18 mouse cellular contexts compared by ENCODE assay signal in genomic region chr15:84526921-84527320, GRCm38 (mm10). TPM values are rescaled to one million over a fixed set of nuclear protein-coding genes. Genes with fewer than 3 reads are reported as not detected.
DNase-seq lines count a peak whose midpoint lies in the region; ATAC-seq and TF ChIP-seq lines count a peak whose summit lies in the region.
"Had no signal": no experiment of that assay in that cellular context is flagged by ENCODE, and none has a peak within 500 bp of the region (broad histone marks: within the 10 kb centered on the region; RNA-seq: fewer than 3 reads in every experiment).

No protein-coding gene starts in this region.

- H3K4me2 ChIP-seq in forebrain, embryonic 16.5 days (ENCODE audit: low read length) = no peak overlapping the region
- 0 out of 2 replicates have a peak overlapping the region, but pooled peaks have one; percentile 7 for H3K4me2 ChIP-seq in hindbrain, postnatal 0 days (ENCODE audit: low read depth, low read length)
- H3K4me2 ChIP-seq: embryonic facial prominence, embryonic 12.5 days; limb, embryonic 15.5 days had no signal

- WGBS in forebrain, embryonic 10.5 days = 87% methylated on average over 14 of the region's 14 CpGs
- WGBS in forebrain, embryonic 16.5 days = 44% methylated on average over 14 of the region's 14 CpGs
- WGBS in hindbrain, postnatal 0 days = 32% methylated on average over 14 of the region's 14 CpGs

- DNase-seq in forebrain, embryonic 10.5 days (ENCODE audit: extremely low spot score, low spot score) = no peak
- DNase-seq in right cerebral cortex, postnatal 10 days (ENCODE audit: low spot score in 2 of 2) = peak; percentile 42 to 47
- no peak for DNase-seq in right cerebral cortex, adult 18-20 months
- peak; percentile 64 for DNase-seq in hindbrain, postnatal 0 days (ENCODE audit: low spot score)
- no peak for DNase-seq in left cerebral cortex, postnatal 10 days (ENCODE audit: extremely low spot score in 1 of 2, low spot score in 2 of 2)
- no peak for DNase-seq in spleen, postnatal 14 days (ENCODE audit: low spot score in 2 of 2)
- DNase-seq: heart, postnatal 36 days; kidney, adult 2 months; kidney, postnatal 4 days; lung, adult 2 months; right cerebral cortex, postnatal 14 days; thymus, adult 18-20 months had no signal

- H3K4me3 ChIP-seq in forebrain, embryonic 10.5 days = no peak overlapping the region
- H3K4me3 ChIP-seq in forebrain, embryonic 16.5 days (replicated peaks; ENCODE audit: low read length) = no peak overlapping the region
- H3K4me3 ChIP-seq in hindbrain, postnatal 0 days (ENCODE audit: low read length) = no peak overlapping the region
- H3K4me3 ChIP-seq: embryonic facial prominence, embryonic 12.5 days; heart, embryonic 10.5 days; left cerebral cortex, adult 2 months; limb, embryonic 15.5 days had no signal

- intact Hi-C loops in left cerebral cortex, postnatal 10 days (cut with DNase I) = no loop called here

- H3K27ac ChIP-seq in forebrain, embryonic 10.5 days = 0 out of 2 replicates have a peak overlapping the region, but pooled peaks have one; percentile 2
- no peak overlapping the region for H3K27ac ChIP-seq in forebrain, embryonic 16.5 days (ENCODE audit: low read length)
- H3K27ac ChIP-seq in hindbrain, postnatal 0 days = 0 out of 2 replicates have a peak overlapping the region, but pooled peaks have one; percentile 36
- H3K27ac ChIP-seq: embryonic facial prominence, embryonic 12.5 days; heart, embryonic 10.5 days; left cerebral cortex, adult 2 months; limb, embryonic 15.5 days had no signal

- peaks cover 24% of the 10 kb centered on the region; the same call in 1 of the 2 replicates for H3K27me3 ChIP-seq in forebrain, embryonic 10.5 days (ENCODE audit: poor library complexity, severe bottlenecking)
- H3K27me3 ChIP-seq in forebrain, embryonic 16.5 days (replicated peaks; ENCODE audit: control insufficient read depth, insufficient read depth, low read length) = no peaks in the 10 kb centered on the region
- H3K27me3 ChIP-seq in hindbrain, postnatal 0 days (ENCODE audit: insufficient read depth, low read length) = no peaks in the 10 kb centered on the region
- H3K27me3 ChIP-seq: embryonic facial prominence, embryonic 12.5 days; limb, embryonic 15.5 days had no signal

- H3K4me1 ChIP-seq in forebrain, embryonic 10.5 days = peaks cover 36% of the 10 kb centered on the region
- peaks cover 12% of the 10 kb centered on the region for H3K4me1 ChIP-seq in forebrain, embryonic 16.5 days (replicated peaks; ENCODE audit: control insufficient read depth, insufficient read depth, low read length)
- H3K4me1 ChIP-seq in hindbrain, postnatal 0 days (ENCODE audit: insufficient read depth, low read length) = peaks cover 7% of the 10 kb centered on the region
- H3K4me1 ChIP-seq: embryonic facial prominence, embryonic 12.5 days; heart, embryonic 10.5 days had no signal

- no peak for ATAC-seq in forebrain, embryonic 16.5 days
- peak; percentile 70; the same call in 1 of the 2 replicates for ATAC-seq in hindbrain, postnatal 0 days

- no peaks in the 10 kb centered on the region for H3K36me3 ChIP-seq in forebrain, embryonic 10.5 days (replicated peaks)
- H3K36me3 ChIP-seq in forebrain, embryonic 16.5 days (ENCODE audit: control insufficient read depth, insufficient read depth) = no peaks in the 10 kb centered on the region
- H3K36me3 ChIP-seq in hindbrain, postnatal 0 days (ENCODE audit: insufficient read depth, low read length) = no peaks in the 10 kb centered on the region
- H3K36me3 ChIP-seq: embryonic facial prominence, embryonic 12.5 days; heart, embryonic 10.5 days; limb, embryonic 15.5 days had no signal

- H3K9ac ChIP-seq in forebrain, embryonic 16.5 days (replicated peaks; ENCODE audit: low read depth, low read length) = no peak overlapping the region
- no peak overlapping the region for H3K9ac ChIP-seq in hindbrain, postnatal 0 days (replicated peaks; ENCODE audit: low read length)
- H3K9ac ChIP-seq: embryonic facial prominence, embryonic 12.5 days; limb, embryonic 15.5 days had no signal

- peak; percentile 62 for TF ChIP-seq CTCF in hindbrain, postnatal 0 days (IDR thresholded peaks at IDR 0.05; ENCODE audit: low read depth)

- no peaks in the 10 kb centered on the region for H3K9me3 ChIP-seq in forebrain, embryonic 10.5 days
- no peaks in the 10 kb centered on the region for H3K9me3 ChIP-seq in forebrain, embryonic 16.5 days (ENCODE audit: control insufficient read depth, low read length)
- H3K9me3 ChIP-seq in hindbrain, postnatal 0 days (ENCODE audit: low read length) = no peaks in the 10 kb centered on the region
- H3K9me3 ChIP-seq: embryonic facial prominence, embryonic 12.5 days; heart, embryonic 10.5 days; limb, embryonic 15.5 days had no signal

RNA-seq across cellular contexts. Expression of gene Rtl6, which starts 30.7 kb away (rescaled TPM):
- 25.5 and 26.9 TPM in 2 replicates for polyA plus RNA-seq in forebrain, embryonic 10.5 days (2016; fragmentation: Nextera tagmentation; extraction: Ambion mirVana)
- polyA plus RNA-seq in forebrain, embryonic 16.5 days (2015; fragmentation: Nextera tagmentation; extraction: Ambion mirVana) = 72.1 and 74.8 TPM in 2 replicates
- 77.9 and 80.7 TPM in 2 replicates for total RNA-seq in hindbrain, postnatal 0 days (2014; rRNA removed)
- polyA plus RNA-seq in hindbrain, postnatal 0 days (2015; fragmentation: Nextera tagmentation; extraction: Ambion mirVana) = 39.1 and 39.9 TPM in 2 replicates
- 10 to 100 TPM; 66.8 to 67.4 TPM for total RNA-seq in left cerebral cortex, postnatal 10 days (2021)
- total RNA-seq: MEL had no signal

Comparison
In these comparisons a context has a peak if more than half of its experiments do, and no peak if none do; other contexts are left out.
1. DNase-seq: peak in right cerebral cortex, postnatal 10 days (2 of 2) and hindbrain, postnatal 0 days (single experiment); none in forebrain, embryonic 10.5 days (single experiment), right cerebral cortex, adult 18-20 months (single experiment), left cerebral cortex, postnatal 10 days (0 of 2) and spleen, postnatal 14 days (0 of 2).